Mouse (Mus musculus) cerebellum, adult 9-10 months (tissue): ENCODE results near the gene Wfdc17.

Source experiments
- DNase-seq: peaks from one replicate; pipeline ENCODE4 v3.0.0; 2022

The Wfdc17 gene

DNA sequence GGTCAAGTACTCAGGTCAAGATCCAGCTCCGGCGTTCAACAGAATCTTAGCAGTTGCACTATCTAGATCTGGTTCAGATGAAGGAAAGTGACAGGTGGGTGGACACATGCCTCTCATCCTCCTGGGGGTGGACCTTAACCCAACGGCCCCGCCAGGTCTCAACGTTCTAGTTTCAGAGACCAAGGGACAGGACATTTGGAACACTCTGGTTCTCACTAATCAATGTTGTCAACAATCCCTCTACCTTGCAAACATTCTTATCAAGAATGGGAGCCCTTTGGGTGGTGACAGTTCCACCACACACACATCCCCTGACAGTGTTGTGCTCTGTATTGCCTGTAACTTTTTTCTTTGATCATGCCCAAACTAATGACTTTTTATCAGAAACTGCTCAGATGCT, 38.0 kb downstream of the Wfdc17 start:
- no peak for DNase-seq

- DNase-seq, result no peak
Measured at GRCm38 (mm10) chr11:83742731-83743355, 39.1 kb downstream of the Wfdc17 start.

- no peak for DNase-seq
Measured at GRCm38 (mm10) chr11:83743525-83743924, 39.7 kb downstream of the Wfdc17 start.

- DNase-seq, result no peak
Measured at GRCm38 (mm10) chr11:83746152-83746551, 42.4 kb downstream of the Wfdc17 start.

DNA sequence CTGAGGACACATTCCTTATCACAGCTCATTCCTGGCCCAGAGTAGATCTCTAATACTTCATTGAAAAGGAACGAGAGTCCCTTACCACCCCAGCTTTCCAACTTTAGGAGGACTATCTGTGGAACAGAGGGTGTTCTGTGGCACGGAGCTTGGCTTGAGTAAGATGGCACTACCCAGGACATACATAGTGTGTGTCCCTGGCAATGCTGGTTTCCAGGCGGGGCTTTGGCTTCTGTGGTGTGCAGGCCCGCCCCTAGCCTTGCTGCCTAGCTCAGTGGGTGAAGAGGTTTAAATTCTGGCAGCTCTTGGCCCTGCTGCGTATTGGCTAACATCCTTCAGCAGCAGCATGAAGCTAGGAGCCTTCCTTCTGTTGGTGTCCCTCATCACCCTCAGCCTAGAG, 42.9 kb downstream of the Wfdc17 start, which contains the start of gene Wfdc21:
Gene Wfdc21, plus strand, starts transcription at position 260 of the 400 bp plus-strand sequence.
- DNase-seq, result no peak

- no peak for DNase-seq
Measured at GRCm38 (mm10) chr11:83747376-83748265, 43.8 kb downstream of the Wfdc17 start.

DNA sequence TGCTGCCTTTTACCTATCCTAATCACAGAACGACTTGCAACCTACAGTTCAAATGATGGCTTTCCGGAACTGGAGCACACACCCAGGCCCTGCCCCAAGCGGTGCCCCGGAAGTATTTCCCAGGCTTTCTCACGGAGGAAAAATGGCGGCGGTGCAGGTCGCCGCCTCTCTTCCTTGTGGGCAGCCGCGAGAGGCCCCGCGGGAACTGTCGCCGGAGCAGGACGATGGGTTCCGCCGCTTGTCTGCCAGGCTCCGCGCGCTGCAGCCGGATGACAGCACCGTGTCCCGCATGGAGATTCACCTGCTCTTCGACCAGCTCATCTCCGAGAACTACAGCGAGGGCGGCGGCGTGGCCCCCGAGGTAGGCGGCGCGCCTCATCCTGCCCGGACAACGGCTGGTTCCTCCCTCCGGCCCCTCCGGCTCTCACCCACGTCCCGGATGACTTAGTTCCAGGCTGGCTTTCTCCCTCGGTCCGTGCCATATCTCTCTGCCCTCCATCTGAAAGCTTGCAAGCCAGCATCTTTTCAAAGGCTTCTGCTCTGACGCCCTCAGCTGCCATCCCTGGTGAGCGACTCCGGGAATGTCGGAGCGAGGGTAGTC, 49.9 kb downstream of the Wfdc17 start, which contains the start of gene Heatr6:
Gene Heatr6, plus strand, starts transcription at position 116 of the 601 bp plus-strand sequence.
- DNase-seq, result peak; percentile 92

DNA sequence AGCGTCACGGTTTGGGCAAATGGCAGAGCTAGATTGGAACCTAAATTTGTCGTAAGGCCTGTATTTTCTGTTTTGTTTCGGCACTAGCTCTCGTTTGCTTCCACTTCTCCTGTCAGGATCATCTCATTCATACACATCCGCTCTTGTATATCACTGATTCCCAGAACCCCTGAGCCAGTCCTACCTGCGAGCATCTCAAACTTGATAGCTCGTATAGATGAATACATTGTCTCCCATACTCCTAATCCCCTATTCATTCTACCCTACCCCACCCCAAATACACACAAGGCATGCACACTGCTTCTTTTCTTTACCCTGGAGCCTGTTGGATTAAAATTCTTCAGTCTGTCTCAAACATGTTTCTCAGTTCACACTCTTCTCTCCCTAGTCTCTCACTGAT, 50.4 kb downstream of the Wfdc17 start:
- no peak for DNase-seq
